Mouse (Mus musculus): ENCODE measurements at regions not wholly inside any gene's neighbourhood (a gene's known extent, or its start where the extent isn't known, plus 50 kb on each side); places are given as distances from the start of the nearest gene placed in this dataset.
A peak's percentile ranks its signal among the peaks of the same experiment; 100 is the strongest.

DNA sequence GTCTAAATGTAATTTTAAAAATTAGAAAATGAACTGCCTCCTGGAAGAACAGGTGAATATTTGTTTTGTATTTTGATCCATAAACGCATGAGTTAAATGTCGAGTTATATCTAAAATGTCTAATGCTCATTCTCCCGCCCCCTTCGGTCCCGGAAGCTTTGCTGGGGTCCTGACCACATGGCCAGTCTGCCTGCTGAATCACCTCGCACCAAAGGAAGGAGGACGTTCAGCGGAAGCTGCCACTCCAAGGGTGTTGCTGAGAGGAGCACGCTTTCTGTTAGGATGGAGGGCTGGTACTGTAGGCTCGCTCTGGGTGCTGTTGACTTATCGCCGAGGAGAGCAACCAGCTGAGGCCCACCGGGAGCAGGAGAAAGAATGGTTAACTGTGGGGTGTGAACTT is 328.0 kb downstream of the Zfp706 start:
- DNase-seq (ENCODE audit: low spot score in 2 of 2) = no peak

DNA sequence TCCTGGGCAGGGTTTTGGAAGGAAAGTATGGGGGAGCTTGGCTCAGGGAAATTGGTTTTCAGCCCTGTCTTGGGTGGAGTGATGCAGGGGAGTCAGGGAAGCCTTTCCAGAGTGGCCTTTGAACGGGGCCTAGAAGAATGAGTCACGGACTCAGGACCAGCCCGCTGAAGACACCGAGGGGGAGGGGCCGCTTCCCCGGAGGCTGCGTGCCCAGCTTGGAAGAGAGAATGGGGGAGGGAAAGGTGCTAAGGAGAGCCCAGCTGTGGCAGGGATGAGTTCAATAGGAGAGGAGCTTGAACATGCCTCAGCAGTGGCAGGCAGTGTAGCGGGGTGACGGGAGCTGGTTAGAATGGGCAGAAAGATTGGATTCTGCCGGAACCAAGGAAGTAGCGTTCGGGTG is 337.8 kb downstream of the Zfp706 start:
- peak in 1 of 2 experiments; percentile 44 for DNase-seq (ENCODE audit: low spot score in 2 of 2)

DNA sequence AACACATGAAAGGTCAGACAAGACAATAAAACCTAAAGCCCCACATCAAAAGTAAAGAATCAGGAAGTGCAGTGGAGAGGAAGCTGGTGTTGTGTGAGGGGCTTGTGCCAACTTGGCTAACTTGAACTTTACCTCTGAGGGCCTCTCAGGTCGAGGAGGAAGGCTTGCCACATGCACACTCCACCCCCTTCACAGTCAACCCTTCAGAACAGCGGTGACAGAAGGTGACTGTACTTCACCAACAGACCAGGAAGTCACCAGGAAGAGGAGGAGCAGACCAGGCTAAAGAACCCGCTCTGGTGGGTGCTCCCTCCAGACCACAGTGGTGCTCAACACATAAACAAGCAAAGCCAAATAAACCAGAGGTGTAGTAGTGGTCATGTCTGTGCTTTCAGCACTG is 341.0 kb downstream of the Zfp706 start:
- DNase-seq (ENCODE audit: low spot score in 2 of 2) = no peak

DNA sequence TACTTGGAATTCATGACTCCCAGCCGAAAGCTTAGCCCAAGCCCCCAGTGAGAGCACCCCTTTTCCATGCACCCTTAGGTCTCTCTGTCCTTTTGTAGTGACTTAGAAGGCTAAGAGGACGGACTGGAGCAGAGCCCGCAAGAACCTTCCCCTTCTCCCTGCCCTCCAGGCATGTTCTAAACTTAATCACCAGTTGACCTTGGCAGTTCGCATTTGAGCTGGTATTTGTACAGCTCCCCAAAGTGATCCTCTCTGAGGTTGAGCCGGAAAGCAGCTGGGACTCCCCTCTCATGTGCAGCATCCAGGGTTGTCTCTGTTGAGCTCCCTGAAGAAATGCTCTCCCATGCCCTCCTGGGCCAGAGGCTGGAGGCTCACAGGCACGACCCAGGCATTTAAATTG is 343.2 kb downstream of the Zfp706 start:
- no peak for DNase-seq (ENCODE audit: low spot score in 2 of 2)

DNA sequence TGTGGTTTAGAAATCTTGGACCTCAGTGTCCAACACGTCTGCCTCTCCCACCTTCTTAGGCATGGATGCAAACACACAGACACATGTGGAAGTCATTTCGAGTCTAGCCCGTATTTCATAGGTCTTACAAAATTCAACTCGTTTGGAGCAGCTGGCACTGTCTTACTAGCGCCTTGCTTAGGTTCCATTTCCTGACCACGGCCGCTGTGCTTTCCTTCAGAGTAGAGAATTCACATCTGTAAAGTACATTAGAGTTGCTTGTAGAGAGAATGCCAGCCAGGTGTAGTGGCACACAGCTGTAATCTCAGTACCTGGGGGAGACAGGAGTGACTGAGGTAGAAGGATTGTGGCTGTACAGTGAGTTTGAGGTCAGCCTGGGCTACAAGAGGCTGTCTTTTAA is 346.6 kb downstream of the Zfp706 start:
- no peak for DNase-seq (ENCODE audit: low spot score in 2 of 2)

Data from adrenal gland, adult 18-20 months (tissue).